Mouse (Mus musculus): ENCODE data around the gene Snrnp70.

Snrnp70 gene

DNA sequence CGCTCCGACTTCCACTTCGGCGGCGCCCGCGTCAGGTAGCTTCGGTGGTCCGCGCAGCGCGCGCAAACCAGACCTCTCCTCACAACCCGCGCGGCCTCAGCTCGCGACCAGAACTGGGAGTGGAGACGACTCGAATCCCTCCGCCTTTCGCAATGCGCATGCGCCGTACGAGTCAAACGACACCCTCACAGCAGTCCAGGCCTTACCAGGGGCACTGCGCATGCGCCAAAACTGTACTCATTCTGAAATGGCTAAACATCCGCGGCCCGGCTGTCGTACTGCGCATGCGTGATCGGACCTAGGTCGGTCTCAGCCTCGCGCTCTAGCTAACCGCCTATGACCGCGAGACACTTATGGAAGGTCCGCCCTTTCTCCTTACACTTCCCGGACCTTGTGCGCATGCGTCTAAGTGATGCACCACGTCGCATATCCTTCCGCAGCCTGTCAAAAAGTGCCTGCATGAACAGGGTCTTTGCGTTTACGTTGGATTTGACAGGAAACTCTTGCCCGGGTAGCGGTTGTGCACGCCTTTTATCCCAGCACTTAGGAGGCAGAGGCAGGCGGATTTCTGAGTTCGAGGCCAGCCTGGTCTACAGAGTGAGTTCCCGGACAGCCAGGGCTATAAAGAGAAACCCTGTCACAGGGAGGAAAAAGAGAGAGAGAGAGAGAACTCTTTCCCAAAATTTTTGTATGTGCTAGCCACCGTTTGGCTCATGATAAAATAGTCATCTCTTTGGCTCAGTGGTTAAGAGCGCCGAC lies at the start of gene Snrnp70:
Snrnp70 (minus strand) TSS at position 165 of the 759 bp plus-strand sequence.
- peak; percentile 100 for DNase-seq (ENCODE audit: low read depth, low spot score)

DNA sequence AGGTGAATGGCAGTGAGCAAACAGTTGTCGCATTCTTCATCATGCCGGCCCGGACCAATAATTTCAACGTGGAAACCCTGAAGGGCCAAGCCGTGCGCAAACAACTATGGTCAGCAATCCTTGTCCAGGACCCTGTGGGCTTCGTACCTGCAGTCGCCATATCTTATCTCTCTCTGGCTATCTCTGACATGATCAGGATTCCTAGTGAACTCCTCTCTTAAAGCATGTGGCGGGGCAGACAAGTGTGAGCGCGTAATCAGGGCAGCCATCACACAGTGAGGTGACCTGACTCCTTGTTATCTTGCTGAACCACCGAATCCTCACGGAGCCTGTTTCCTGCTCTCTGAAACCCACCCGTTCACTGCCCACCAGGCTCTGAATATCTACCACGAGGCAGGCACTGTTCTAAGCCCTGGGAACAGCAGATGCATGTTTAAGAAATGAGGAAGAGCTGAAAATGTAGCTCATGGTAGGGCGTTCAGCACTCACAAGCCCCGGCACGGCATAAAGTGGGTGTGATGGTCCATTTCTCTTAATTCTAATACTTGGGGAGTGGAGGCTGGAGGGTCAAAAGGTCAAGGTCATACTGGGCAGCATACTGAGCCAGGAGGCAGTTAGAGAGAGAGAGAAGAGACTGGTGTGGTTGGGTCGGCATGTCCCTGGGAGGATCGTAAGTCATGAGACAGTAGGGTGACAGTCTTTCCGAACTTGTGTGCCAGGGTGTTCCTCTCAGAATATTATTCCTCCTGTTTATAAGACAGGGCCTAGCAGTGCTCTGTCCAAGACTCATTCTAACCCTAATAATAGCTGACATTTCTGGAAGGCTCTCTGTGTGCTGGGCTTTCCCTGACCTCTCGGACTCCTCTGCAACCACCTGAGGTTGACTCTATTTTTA lies 48.2 kb upstream of the Snrnp70 start:
- DNase-seq (ENCODE audit: low read depth, low spot score), result no peak

GRCm38 (mm10) chr7:45437521-45438276 lies 42.2 kb upstream of the Snrnp70 start, which contains the start of gene Ruvbl2:
Ruvbl2 (minus strand) TSS chr7:45438096.
- no peak for DNase-seq (ENCODE audit: low read depth, low spot score)

DNA sequence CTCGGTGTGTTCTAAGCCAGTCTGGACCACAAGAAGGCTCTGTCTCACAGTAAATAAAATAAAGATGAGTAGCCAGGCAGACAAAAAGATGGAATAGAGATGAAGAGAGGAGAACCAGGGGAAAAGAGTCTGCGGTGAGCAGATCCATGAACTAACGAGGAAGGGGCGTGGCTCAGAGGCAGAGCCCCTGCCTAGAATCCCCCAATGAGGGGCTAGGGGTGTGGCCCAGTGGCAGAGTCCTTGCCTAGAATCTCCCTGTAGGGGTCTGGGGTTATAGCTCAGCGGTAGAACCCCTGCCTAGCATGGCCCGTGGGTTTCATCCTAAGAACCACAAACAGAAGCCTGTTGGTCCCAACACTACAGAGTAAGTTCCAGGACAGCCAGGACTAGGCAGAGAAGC lies 41.5 kb upstream of the Snrnp70 start:
- no peak for DNase-seq (ENCODE audit: low read depth, low spot score)

- DNase-seq (ENCODE audit: low read depth, low spot score), result no peak
These were observed 40.9 kb upstream of the Snrnp70 start for GRCm38 (mm10) chr7:45436444-45436843.

- no peak for DNase-seq (ENCODE audit: low read depth, low spot score)
These were observed 39.5 kb upstream of the Snrnp70 start for GRCm38 (mm10) chr7:45435038-45435437.

GRCm38 (mm10) chr7:45434203-45435015 lies 38.9 kb upstream of the Snrnp70 start, which contains the start of gene Gys1:
Gys1 (plus strand) TSS chr7:45434844.
- peak; percentile 99 for DNase-seq (ENCODE audit: low read depth, low spot score)

DNA sequence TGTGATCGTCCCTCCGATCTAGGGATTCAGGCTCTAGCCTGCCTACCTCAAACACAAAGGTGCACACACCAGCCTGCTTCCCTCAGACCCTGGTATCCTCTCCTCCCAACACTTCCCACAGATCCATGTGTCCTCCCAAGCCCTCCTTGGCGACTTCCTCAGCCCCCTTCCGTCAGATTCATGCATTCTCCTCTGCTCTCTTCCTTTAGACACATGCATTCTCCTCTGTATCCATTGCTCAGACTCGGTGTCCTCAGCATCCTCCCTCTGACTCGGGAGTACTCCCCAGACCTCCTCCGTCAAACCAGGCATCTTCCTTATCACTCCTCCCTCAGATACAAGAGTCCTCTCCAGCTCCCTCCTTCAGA lies 38.3 kb upstream of the Snrnp70 start:
- no peak for DNase-seq (ENCODE audit: low read depth, low spot score)

DNA sequence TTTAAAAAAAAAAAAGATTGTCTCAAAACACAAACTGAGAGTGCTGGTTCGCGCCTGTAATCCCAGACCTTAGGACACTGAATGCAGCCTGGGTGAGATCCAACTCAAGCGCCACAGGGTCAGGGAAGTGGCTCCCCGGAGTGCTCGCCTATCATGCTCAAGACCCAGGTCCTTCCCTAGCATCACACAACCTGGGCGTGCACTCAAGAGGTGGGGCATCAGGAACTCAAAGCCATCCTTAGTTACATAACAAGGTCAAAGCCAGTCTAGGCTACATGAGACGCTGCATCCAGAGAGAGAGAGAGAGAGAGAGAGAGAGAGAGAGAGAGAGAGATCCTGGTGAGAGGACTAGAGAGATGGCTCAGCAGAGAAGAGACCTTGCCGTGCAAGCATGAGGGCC lies 31.0 kb upstream of the Snrnp70 start:
- no peak for DNase-seq (ENCODE audit: low read depth, low spot score)

DNA sequence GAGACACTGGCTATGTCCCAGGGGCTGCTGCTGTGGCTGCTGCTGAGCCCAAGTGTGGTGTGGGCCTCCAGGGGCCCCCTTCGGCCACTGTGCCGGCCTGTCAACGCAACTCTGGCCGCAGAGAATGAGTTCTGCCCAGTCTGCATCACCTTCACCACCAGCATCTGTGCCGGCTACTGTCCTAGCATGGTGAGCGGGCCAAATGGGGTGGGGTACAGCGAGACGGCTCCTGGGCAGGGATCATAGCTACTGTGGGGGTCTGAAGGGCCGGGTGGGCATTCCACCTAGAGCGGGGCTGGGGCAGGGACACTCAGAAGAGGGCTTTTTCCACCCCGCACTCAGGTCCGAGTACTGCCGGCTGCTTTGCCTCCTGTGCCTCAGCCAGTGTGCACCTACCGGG lies 25.7 kb upstream of the Snrnp70 start:
- no peak for DNase-seq (ENCODE audit: low read depth, low spot score)

- DNase-seq (ENCODE audit: low read depth, low spot score), result no peak
These were observed 25.0 kb upstream of the Snrnp70 start, which contains the start of gene Lhb for GRCm38 (mm10) chr7:45420615-45420919. Lhb (plus strand) TSS chr7:45420820.

- DNase-seq (ENCODE audit: low read depth, low spot score), result no peak
These were observed 24.5 kb upstream of the Snrnp70 start for GRCm38 (mm10) chr7:45419859-45420614.

DNA sequence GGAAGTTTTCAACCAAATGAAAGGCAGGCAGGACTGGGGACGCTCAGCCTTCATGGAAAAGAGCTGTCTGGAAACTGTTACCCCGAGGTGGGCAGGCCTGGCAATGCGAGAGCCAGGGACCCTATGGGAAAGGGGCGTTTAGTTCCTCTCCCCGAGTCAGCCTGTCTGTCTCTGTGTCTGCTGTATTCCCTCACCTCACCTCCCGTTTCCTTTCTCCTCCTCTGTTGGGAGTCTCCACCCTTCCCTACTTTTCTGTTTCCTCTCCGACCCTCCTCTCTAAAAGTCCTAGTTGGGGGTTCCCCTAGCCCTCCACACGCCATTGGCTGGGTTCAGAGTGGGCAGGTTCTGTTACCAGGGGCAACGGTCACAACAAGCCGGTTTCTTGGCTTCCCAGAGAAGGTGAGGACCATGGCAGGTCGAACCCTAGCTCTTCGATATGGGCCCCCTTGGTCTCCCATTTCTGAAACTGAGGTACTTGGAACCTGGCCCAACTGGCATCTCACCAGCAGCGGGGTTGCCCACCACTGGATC lies 22.5 kb upstream of the Snrnp70 start:
- no peak for DNase-seq (ENCODE audit: low read depth, low spot score)

DNA sequence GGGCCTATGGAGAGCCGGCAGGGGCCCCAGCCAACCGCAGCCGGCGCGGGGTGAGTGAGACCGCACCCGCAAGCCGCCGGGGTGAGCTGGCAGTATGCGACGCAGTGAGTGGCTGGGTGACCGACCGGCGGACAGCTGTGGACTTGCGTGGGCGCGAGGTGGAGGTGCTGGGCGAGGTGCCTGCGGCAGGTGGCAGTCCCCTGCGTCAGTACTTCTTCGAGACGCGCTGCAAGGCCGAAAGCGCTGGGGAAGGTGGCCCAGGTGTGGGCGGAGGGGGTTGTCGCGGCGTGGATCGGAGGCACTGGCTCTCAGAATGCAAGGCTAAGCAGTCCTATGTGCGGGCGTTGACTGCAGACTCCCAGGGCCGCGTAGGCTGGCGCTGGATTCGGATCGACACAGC lies 20.1 kb upstream of the Snrnp70 start:
- DNase-seq (ENCODE audit: low read depth, low spot score), result no peak

DNA sequence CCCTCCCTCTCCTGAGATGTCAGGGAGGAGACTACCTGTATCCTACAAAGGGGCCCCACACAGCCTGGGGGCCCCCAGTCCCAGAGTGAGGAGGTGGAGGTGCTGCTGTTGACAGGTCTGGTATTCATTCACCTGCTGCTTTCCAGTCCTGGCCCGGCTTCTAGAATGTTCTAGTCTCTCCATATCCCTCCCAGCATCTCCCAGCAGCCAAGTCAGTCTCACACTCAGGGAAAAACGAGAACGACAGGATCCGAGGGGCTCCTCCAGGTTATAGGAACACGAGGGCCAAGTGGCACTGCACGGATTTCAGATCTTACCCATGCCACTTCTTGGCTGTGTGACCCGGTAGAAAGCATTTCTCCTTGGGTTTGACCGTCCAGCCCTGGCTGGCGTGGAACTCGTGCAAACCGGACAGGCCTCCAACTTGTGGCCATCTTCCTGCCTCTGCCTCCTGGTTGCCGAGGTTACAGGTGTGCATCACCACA lies 19.2 kb upstream of the Snrnp70 start:
- DNase-seq (ENCODE audit: low read depth, low spot score), result no peak

GRCm38 (mm10) chr7:45413864-45414739 lies 18.6 kb upstream of the Snrnp70 start:
- DNase-seq (ENCODE audit: low read depth, low spot score), result no peak

DNA sequence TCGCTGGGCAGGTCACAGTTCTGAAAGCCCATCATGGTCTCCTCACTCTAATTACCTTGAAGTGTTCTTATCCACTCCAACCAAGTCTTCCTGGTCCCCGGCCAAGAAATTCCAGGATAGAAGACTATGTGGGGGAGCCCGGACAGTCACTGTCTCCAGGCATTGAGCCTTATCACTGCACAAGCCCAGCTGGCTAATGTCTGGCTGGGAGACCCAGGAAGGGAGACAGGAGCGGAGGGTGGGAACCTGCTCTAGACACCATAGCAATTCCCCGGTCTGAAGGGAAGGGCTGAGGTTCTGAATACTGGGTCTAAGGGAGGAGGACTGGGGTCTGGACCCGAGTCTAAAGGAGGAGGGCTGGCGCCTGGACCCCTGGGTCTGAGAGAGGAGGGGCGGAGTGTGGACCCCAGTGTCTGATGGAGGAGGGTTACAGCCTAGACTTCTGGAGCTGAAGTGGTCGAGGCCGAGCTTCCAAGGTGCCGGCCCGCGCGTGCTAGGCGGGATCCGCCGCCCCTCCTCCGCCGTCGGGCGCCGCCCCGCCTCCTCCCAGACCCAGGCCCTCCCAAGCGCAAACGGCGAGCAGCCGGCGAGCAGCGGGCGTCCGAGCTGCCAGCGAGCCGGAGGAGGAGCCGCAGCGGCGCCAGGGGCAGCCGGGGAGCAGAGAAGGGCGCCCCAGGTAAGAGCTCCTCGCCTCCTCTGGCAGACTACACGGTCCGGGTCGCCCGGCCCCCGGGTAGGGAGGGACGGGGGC lies 17.7 kb upstream of the Snrnp70 start, which contains the start of gene Ntf5:
Ntf5 (plus strand) TSS at position 583 of the 751 bp plus-strand sequence.
- DNase-seq (ENCODE audit: low read depth, low spot score), result no peak

DNA sequence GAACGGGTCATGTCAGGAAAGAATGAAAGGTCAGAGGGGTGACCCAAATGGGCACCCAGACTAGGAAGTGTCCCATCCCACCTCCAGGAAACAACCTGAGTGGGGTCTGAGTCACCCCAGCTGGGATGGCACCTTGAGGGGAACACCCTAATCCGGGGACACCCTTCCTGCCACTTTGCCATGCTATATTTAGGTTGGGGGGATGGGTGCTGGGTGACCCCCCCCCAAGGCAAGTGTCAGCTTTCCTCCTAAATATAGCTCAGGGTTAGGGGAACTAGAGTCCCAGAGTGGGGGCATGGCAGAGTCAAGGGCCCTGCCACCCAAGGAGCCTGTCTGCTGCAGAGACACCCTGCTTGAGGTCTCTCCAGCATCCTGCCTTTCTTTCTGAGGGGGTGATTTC lies 16.9 kb upstream of the Snrnp70 start:
- DNase-seq (ENCODE audit: low read depth, low spot score), result no peak
